Mouse (Mus musculus): ENCODE measurements around the gene Kdm5a. TPM values are rescaled to one million over a fixed set of nuclear protein-coding genes. Genes with fewer than 3 reads are reported as not detected.

Gene Kdm5a
- total and polyA plus RNA-seq, 3 experiments: 20.8 to 35.8 (median 29.3) TPM

DNA sequence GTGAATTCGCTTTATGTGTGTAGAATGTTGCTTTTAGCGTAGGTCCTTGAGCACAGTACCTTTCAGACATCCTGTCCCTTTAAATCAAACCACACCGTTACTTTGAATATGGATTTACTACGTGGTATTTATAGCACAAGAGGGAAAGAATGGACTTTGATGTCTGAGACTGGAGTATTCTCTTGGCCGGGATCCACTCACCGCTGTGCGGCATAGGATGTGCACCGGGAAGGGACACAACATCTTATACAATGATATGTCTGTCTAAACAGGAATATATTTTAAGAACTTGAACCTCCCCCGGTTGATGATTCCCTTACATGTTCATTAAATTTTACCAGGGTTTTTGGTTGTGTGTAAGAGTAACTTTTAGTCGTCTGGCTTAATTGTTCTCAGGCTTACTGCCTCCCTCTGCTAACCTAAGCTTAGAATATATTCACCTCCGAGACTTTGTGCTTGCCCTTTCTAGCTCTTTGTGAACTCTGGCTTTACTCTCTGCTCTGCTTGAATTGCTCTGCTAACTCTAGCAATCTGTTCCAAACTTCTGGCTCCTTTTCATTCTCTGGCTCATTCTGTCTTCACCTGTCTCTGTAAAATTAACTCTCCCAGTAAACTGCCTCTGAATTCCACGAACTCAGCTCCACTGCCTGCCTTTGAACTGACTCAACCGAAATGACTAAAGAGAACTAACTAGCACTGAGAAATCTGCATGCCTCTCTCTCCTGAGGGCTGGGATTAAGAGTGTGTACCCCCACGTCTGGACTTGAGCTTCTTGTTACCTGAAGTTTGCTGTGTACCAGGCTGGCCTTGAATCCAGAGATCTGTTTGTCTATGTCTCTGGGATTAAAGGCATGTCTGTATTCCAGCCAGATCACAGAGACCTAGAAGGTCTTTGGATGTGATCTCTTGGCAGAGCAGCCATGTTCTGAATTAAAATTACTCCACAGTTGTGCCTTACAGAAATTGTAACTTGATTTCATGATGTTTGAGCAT is 79.7 kb downstream of the Kdm5a start:
- in situ Hi-C loops (cut with MboI; ENCODE audit: low pct_ligation_motif_present, low pct_unique_long_range_greater_than_20kb, low sequenced_read_pairs) (no loop called here), dilution Hi-C loops (cut with MboI; ENCODE audit: extremely low pct_ligation_motif_present, extremely low pct_unique_long_range_greater_than_20kb, low sequenced_read_pairs) (no loop called here)
- Histone ChIP-seq H3K4me3 (replicated peaks in 1 of 3; ENCODE audit: low read depth in 2 of 3, low read length in 2 of 3, poor library complexity in 1 of 3) (no peak overlapping the region), H3K9me3 (replicated peaks; ENCODE audit: low read length) (no peaks in the 10 kb centered on the region), H3K27me3 (replicated peaks) (no peaks in the 10 kb centered on the region), H3K27ac (ENCODE audit: insufficient read depth, low read depth) (no peak overlapping the region), H3K36me3 (replicated peaks in 1 of 2; ENCODE audit: control insufficient read depth in 1 of 2, insufficient read depth in 1 of 2, low read length in 1 of 2) (peaks cover 16 to 37% of the 10 kb centered on the region in 2 experiments), H3K9ac (ENCODE audit: insufficient read depth, low read depth) (no peak overlapping the region), H3K4me2 (ENCODE audit: insufficient read depth, low read depth, poor library complexity, severe bottlenecking) (no peak overlapping the region), H3K4me1 (ENCODE audit: control insufficient read depth in 1 of 2, insufficient read depth in 2 of 2) (no peaks in the 10 kb centered on the region), H3K79me2 (replicated peaks; ENCODE audit: control insufficient read depth, extremely low read depth, insufficient read depth, poor library complexity, severe bottlenecking) (no peaks in the 10 kb centered on the region)
- no peak for TF ChIP-seq ETS1 (conservative IDR thresholded peaks at IDR 0.05; ENCODE audit: low read depth, low read length)
- TF ChIP-seq TBP (conservative IDR thresholded peaks at IDR 0.05; ENCODE audit: low read depth, low read length): no peak
- no peak for TF ChIP-seq IRF4 (IDR thresholded peaks at IDR 0.05; ENCODE audit: low read depth, low read length)
- TF ChIP-seq SIN3A (IDR thresholded peaks at IDR 0.05; ENCODE audit: low read length): no peak
- no peak for TF ChIP-seq BHLHE40 (IDR thresholded peaks at IDR 0.05; ENCODE audit: low read depth, low read length)
- TF ChIP-seq UBTF (IDR thresholded peaks at IDR 0.05; ENCODE audit: low read depth, low read length): no peak
- DNase-seq (ENCODE audit: extremely low read depth): no peak

GRCm38 (mm10) chr6:120450208-120450607 is 86.3 kb downstream of the Kdm5a start:
- in situ Hi-C loops (cut with MboI; ENCODE audit: low pct_ligation_motif_present, low pct_unique_long_range_greater_than_20kb, low sequenced_read_pairs): no loop called here
- H3K27ac ChIP-seq (ENCODE audit: insufficient read depth, low read depth): no peak overlapping the region

GRCm38 (mm10) chr6:120452384-120453102 is 88.6 kb downstream of the Kdm5a start:
- H3K27ac ChIP-seq (ENCODE audit: insufficient read depth, low read depth): no peak overlapping the region
- dilution Hi-C loops (cut with MboI; ENCODE audit: extremely low pct_ligation_motif_present, extremely low pct_unique_long_range_greater_than_20kb, low sequenced_read_pairs): no loop called here
- in situ Hi-C loops (cut with MboI; ENCODE audit: low pct_ligation_motif_present, low pct_unique_long_range_greater_than_20kb, low sequenced_read_pairs): no loop called here
- TF ChIP-seq CTCF (conservative IDR thresholded peaks at IDR 0.05 in 1 of 2, IDR thresholded peaks at IDR 0.05 in 1 of 2; ENCODE audit: low read depth in 2 of 2, low read length in 2 of 2) (peak in 1 of 2 experiments; percentile 47; a peak in 2 of 4 replicates), EP300 (IDR thresholded peaks at IDR 0.05; ENCODE audit: low read length) (no peak), MAZ (IDR thresholded peaks at IDR 0.05; ENCODE audit: low read depth, low read length) (0 out of 2 replicates have a peak, but pooled peaks have one; percentile 29), MAFK (IDR thresholded peaks at IDR 0.05; ENCODE audit: insufficient replicate concordance, low read length) (no peak), MAX (IDR thresholded peaks at IDR 0.05; ENCODE audit: low read length) (no peak), PAX5 (IDR thresholded peaks at IDR 0.05; ENCODE audit: low read length) (no peak), SIN3A (IDR thresholded peaks at IDR 0.05; ENCODE audit: low read length) (no peak), ZNF384 (IDR thresholded peaks at IDR 0.05; ENCODE audit: low read depth, low read length) (no peak), SMC3 (IDR thresholded peaks at IDR 0.05; ENCODE audit: low read depth, low read length) (peak; percentile 22), GABPA (IDR thresholded peaks at IDR 0.05; ENCODE audit: insufficient replicate concordance, low read depth, low read length) (no peak), JUND (conservative IDR thresholded peaks at IDR 0.05; ENCODE audit: low read depth, low read length) (no peak), ZMIZ1 (IDR thresholded peaks at IDR 0.05; ENCODE audit: low read depth, low read length) (no peak), E2F4 (IDR thresholded peaks at IDR 0.05; ENCODE audit: insufficient replicate concordance, low read depth, low read length) (no peak), USF1 (IDR thresholded peaks at IDR 0.05; ENCODE audit: low read depth, low read length) (no peak), UBTF (IDR thresholded peaks at IDR 0.05; ENCODE audit: low read depth, low read length) (no peak), HCFC1 (IDR thresholded peaks at IDR 0.05; ENCODE audit: low read depth, low read length) (no peak), NRF1 (IDR thresholded peaks at IDR 0.05; ENCODE audit: low read depth, low read length) (no peak)

More at GRCm38 (mm10) chr6:120450208-120450607, 86.3 kb downstream of the Kdm5a start:
- H3K4me3 ChIP-seq (replicated peaks in 1 of 3; ENCODE audit: low read depth in 2 of 3, low read length in 2 of 3, poor library complexity in 1 of 3): no peak overlapping the region
- no peaks in the 10 kb centered on the region for H3K9me3 ChIP-seq (replicated peaks; ENCODE audit: low read length)
- no peak overlapping the region for H3K4me2 ChIP-seq (ENCODE audit: insufficient read depth, low read depth, poor library complexity, severe bottlenecking)
- H3K4me1 ChIP-seq (ENCODE audit: control insufficient read depth in 1 of 2, insufficient read depth in 2 of 2): peaks cover 18 to 24% of the 10 kb centered on the region in 2 experiments
- H3K27me3 ChIP-seq (replicated peaks): no peaks in the 10 kb centered on the region
- TF ChIP-seq SIN3A (IDR thresholded peaks at IDR 0.05; ENCODE audit: low read length): no peak
- TF ChIP-seq MYC (IDR thresholded peaks at IDR 0.05; ENCODE audit: low read depth, low read length): no peak
- TF ChIP-seq MAX (IDR thresholded peaks at IDR 0.05; ENCODE audit: low read length): no peak
- dilution Hi-C loops (cut with MboI; ENCODE audit: extremely low pct_ligation_motif_present, extremely low pct_unique_long_range_greater_than_20kb, low sequenced_read_pairs): no loop called here
- no peaks in the 10 kb centered on the region for H3K79me2 ChIP-seq (replicated peaks; ENCODE audit: control insufficient read depth, extremely low read depth, insufficient read depth, poor library complexity, severe bottlenecking)
- no peaks in the 10 kb centered on the region for H3K36me3 ChIP-seq (replicated peaks in 1 of 2; ENCODE audit: control insufficient read depth in 1 of 2, insufficient read depth in 1 of 2, low read length in 1 of 2)
- H3K9ac ChIP-seq (ENCODE audit: insufficient read depth, low read depth): no peak overlapping the region
- DNase-seq (ENCODE audit: extremely low read depth): no peak

More at GRCm38 (mm10) chr6:120452384-120453102, 88.6 kb downstream of the Kdm5a start:
- Histone ChIP-seq H3K79me2 (replicated peaks; ENCODE audit: control insufficient read depth, extremely low read depth, insufficient read depth, poor library complexity, severe bottlenecking) (no peaks in the 10 kb centered on the region), H3K4me3 (replicated peaks in 1 of 3; ENCODE audit: low read depth in 2 of 3, low read length in 2 of 3, poor library complexity in 1 of 3) (no peak overlapping the region), H3K9ac (ENCODE audit: insufficient read depth, low read depth) (no peak overlapping the region), H3K9me3 (replicated peaks; ENCODE audit: low read length) (no peaks in the 10 kb centered on the region), H3K4me2 (ENCODE audit: insufficient read depth, low read depth, poor library complexity, severe bottlenecking) (0 out of 2 replicates have a peak overlapping the region, but pooled peaks have one; percentile 14), H3K36me3 (replicated peaks in 1 of 2; ENCODE audit: control insufficient read depth in 1 of 2, insufficient read depth in 1 of 2, low read length in 1 of 2) (no peaks in the 10 kb centered on the region), H3K27me3 (replicated peaks) (no peaks in the 10 kb centered on the region), H3K4me1 (ENCODE audit: control insufficient read depth in 1 of 2, insufficient read depth in 2 of 2) (peaks cover 18 to 24% of the 10 kb centered on the region in 2 experiments)
- DNase-seq (ENCODE audit: extremely low read depth): peak; percentile 61
